Mouse (Mus musculus) liver, adult 2 months (tissue): ENCODE measurements around the gene Pgm1. TPM values are rescaled to one million over a fixed set of nuclear protein-coding genes. Genes with fewer than 3 reads are reported as not detected.

ENCODE experiments used
- DNase-seq: peaks from one replicate; pipeline ENCODE4 v3.0.0-alpha.2; 2011; ENCODE audit warnings: low read depth, low spot score; ENCODE audit errors: extremely low read depth
- H3K27ac ChIP-seq: fragments of 200-500 bp; replicated peaks from 2 replicates; pipeline ENCODE4 v1.5.1; 2012; ENCODE audit warnings: low read depth, mild to moderate bottlenecking, control low read depth, inconsistent platforms, low read length; ENCODE audit not compliant: insufficient read depth
- H3K27me3 ChIP-seq: fragments of 200-500 bp; 2 replicates; pipeline ENCODE4 v1.6.1; 2012; ENCODE audit warnings: mild to moderate bottlenecking, moderate library complexity, low read length, inconsistent platforms; ENCODE audit not compliant: control insufficient read depth, insufficient read depth
- H3K36me3 ChIP-seq: fragments of 200-500 bp; 2 replicates; pipeline ENCODE4 v1.6.1; 2012; ENCODE audit warnings: low read length, inconsistent platforms; ENCODE audit not compliant: control insufficient read depth, insufficient read depth
- H3K4me1 ChIP-seq: fragments of 200-500 bp; 2 replicates; pipeline ENCODE4 v1.6.1; 2011; ENCODE audit warnings: low read length; ENCODE audit not compliant: control insufficient read depth, insufficient read depth
- H3K4me3 ChIP-seq: fragments of 200-500 bp; 2 replicates; pipeline ENCODE4 v1.5.1; 2011; ENCODE audit warnings: low read depth, mild to moderate bottlenecking, control low read depth, low read length, moderate library complexity; ENCODE audit not compliant: insufficient read depth
- H3K79me2 ChIP-seq: fragments of 200-500 bp; 2 replicates; pipeline ENCODE4 v1.6.1; 2012; ENCODE audit warnings: inconsistent platforms, mild to moderate bottlenecking, low read length, moderate library complexity; ENCODE audit not compliant: control insufficient read depth, insufficient read depth
- H3K9ac ChIP-seq: fragments of 200-500 bp; 2 replicates; pipeline ENCODE4 v1.6.1; 2012; ENCODE audit warnings: low read depth, mild to moderate bottlenecking, control low read depth, inconsistent platforms, low read length
- CTCF ChIP-seq: fragments of 200-500 bp; IDR thresholded peaks from 2 replicates; pipeline ENCODE4 v1.5.1; 2011; ENCODE audit warnings: low read depth, low read length, control low read depth
- POLR2A ChIP-seq: fragments of 200-500 bp; IDR thresholded peaks from 2 replicates; pipeline ENCODE4 v1.6.1; 2011; ENCODE audit warnings: low read length, control low read depth; ENCODE audit not compliant: insufficient read depth; ENCODE audit errors: extremely low read depth
- WGBS: fragments of 180-500 bp; shearing (Covaris S2); methylation state at CpG from one replicate; pipeline ENCODE4 v1.1.7; 2018; 5-methylcytosine and 5-hydroxymethylcytosine counted together
- polyA plus RNA-seq: library from polyadenylated mRNA; depleted of rRNA; stranded (reverse); fragments of >200 nt; gene quantifications from 2 replicates; pipeline ENCODE4 v1.2.3, GENCODE M21; 2012
- total RNA-seq: library from RNA; depleted of rRNA; stranded (reverse); fragments of >200 nt; gene quantifications from 2 replicates; pipeline ENCODE4 v1.2.3, GENCODE M21; 2014

The Pgm1 gene
- total and polyA plus RNA-seq, 2 experiments, result 158 to 219 TPM

DNA sequence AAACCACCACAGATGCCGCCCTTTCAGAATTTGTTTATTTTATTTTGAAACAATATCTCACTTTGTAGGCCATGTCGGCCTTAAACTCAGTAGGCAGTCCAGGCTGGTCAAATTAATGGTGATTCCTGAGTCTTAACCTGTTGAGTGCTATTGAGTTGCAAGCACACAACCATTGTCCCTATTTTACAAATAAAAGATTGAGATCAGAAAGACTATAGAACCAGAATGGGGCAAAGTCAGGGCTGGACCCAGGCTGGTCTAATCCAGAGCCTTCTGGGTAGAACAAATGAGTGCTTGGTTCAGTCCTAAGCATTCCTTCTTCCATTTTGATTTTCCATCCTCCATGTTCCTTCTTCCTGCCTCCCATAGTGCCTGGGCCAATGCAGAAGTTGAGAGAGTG lies 17.3 kb downstream of the Pgm1 start:
- no peak overlapping the region for H3K4me3 ChIP-seq
- DNase-seq, result no peak
- no peaks in the 10 kb centered on the region for H3K27me3 ChIP-seq
- WGBS, result 89% methylated on average over 2 of the region's 2 CpGs
- H3K79me2 ChIP-seq, result peaks cover 30% of the 10 kb centered on the region; the same call in 1 of the 2 replicates
- no peak overlapping the region for H3K9ac ChIP-seq
- no peak for TF ChIP-seq CTCF
- no peak for TF ChIP-seq POLR2A
- peaks cover 15% of the 10 kb centered on the region for H3K4me1 ChIP-seq
- H3K36me3 ChIP-seq, result no peaks in the 10 kb centered on the region; the same call in 1 of the 2 replicates
- no peak overlapping the region for H3K27ac ChIP-seq

DNA sequence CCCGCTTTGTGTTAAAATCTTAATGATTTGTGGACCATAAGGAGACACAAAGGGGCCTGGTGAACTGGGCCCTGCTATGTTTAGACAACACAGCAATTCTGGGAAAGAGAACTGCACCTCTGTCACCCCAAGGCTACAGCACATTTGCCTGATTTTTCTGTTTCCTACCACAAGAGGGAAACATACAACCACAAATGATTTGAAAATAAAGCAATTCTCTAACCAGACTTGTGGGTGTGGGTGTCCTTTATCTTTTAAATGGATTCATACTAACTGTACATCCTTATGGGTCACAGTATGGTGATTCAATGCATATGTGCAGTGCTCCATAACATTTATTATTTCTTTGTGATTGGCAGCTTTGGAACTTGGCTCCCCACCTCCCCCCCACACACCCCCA lies 18.0 kb downstream of the Pgm1 start:
- WGBS, result 20% methylated on average over 1 of the region's 1 CpGs
- Histone ChIP-seq H3K27ac (no peak overlapping the region), H3K36me3 (no peaks in the 10 kb centered on the region; the same call in 1 of the 2 replicates)

GRCm38 (mm10) chr4:99947896-99948295 lies 18.7 kb downstream of the Pgm1 start:
- H3K27me3 ChIP-seq, result no peaks in the 10 kb centered on the region
- H3K9ac ChIP-seq, result no peak overlapping the region
- H3K4me3 ChIP-seq, result no peak overlapping the region
- WGBS, result 93% methylated on average over 1 of the region's 1 CpGs
- DNase-seq, result no peak
- H3K36me3 ChIP-seq, result no peaks in the 10 kb centered on the region; the same call in 1 of the 2 replicates
- TF ChIP-seq POLR2A (no peak), CTCF (no peak)
- peaks cover 9% of the 10 kb centered on the region for H3K4me1 ChIP-seq
- H3K79me2 ChIP-seq, result peaks cover 31% of the 10 kb centered on the region; the same call in 1 of the 2 replicates
- H3K27ac ChIP-seq, result no peak overlapping the region

More for the DNA sequence above, 18.0 kb downstream of the Pgm1 start:
- TF ChIP-seq POLR2A (no peak), CTCF (peak; percentile 17; the same call in 1 of the 2 replicates)
- H3K79me2 ChIP-seq, result peaks cover 34% of the 10 kb centered on the region; the same call in 1 of the 2 replicates
- H3K4me1 ChIP-seq, result peaks cover 11% of the 10 kb centered on the region
- no peak overlapping the region for H3K9ac ChIP-seq
- DNase-seq, result no peak
- no peaks in the 10 kb centered on the region for H3K27me3 ChIP-seq
- H3K4me3 ChIP-seq, result no peak overlapping the region

DNA sequence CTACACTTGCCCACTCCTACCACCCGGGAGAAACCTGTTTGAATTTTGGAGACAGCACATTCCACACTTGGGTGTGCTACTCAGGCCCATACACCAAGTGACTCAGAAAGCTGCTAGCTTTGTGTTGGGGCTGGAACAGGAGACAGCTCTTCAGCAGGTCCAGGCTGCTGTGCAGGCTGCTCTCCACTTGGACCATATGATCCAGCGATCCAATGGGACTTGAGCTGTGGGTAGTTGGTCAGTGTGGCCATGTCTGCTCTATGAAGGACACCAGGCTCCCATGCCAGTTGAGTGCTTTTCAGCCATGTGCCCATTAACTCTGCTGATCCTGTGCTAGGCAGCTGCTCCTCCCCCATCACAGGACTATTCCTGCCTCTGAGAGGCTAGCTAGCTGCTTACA lies 24.7 kb downstream of the Pgm1 start:
- 88% methylated on average over 2 of the region's 2 CpGs for WGBS
- Histone ChIP-seq H3K27ac (no peak overlapping the region), H3K79me2 (peaks cover 26% of the 10 kb centered on the region; the same call in 1 of the 2 replicates), H3K36me3 (peaks cover 2% of the 10 kb centered on the region; the same call in 1 of the 2 replicates), H3K4me1 (peaks cover 20% of the 10 kb centered on the region), H3K27me3 (no peaks in the 10 kb centered on the region), H3K9ac (no peak overlapping the region), H3K4me3 (no peak overlapping the region)
- no peak for DNase-seq
- TF ChIP-seq POLR2A (no peak), CTCF (no peak)

DNA sequence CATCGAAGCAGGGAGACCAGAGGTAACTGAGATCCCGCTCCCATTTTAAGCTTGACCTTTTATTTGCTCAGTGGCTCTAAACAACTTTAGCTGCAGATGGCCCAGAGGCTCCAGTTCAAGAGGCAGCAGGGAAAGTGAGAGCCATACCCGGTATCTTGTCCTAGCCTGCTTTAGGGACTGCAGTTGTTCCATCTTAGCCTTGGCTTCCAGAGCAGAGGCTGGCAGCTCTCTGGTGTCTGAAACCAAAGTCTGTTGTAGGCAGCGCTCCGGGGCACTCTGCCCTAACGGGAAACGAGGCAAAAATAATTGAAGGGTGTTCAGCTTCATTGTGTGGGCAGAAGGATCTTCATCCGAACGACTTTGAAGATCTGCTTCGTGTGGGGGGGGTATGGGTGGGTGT lies 26.2 kb downstream of the Pgm1 start:
- no peak for DNase-seq
- Histone ChIP-seq H3K27me3 (no peaks in the 10 kb centered on the region), H3K4me3 (no peak overlapping the region), H3K27ac (no peak overlapping the region), H3K79me2 (peaks cover 26% of the 10 kb centered on the region; the same call in 1 of the 2 replicates), H3K36me3 (peaks cover 2% of the 10 kb centered on the region; the same call in 1 of the 2 replicates), H3K9ac (no peak overlapping the region), H3K4me1 (peaks cover 25% of the 10 kb centered on the region)
- TF ChIP-seq POLR2A, result no peak
- no peak for TF ChIP-seq CTCF
- WGBS, result 67% methylated on average over 10 of the region's 10 CpGs

DNA sequence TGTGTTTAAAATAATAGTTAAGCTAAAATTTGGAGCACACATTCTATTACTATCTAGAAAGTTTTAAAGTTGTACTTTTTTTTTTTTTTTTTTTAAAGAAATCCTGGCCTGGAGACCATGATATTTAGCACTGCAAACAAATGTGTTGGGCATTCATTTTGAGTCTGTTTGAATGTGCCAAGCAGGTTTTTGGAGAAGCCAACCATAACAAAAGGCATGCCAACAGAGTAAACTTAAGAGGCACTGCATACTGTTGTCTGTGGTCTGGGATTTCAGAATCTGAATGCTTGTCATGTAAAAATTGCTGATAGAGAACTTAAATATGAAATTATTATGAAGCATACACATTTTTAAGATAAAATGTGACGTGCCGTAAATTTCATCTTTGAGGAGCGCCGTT lies 28.0 kb downstream of the Pgm1 start:
- peaks cover 25% of the 10 kb centered on the region for H3K4me1 ChIP-seq
- H3K27ac ChIP-seq, result 0 out of 2 replicates have a peak overlapping the region, but pooled peaks have one; percentile 37
- WGBS, result 92% methylated on average over 4 of the region's 4 CpGs
- no peak overlapping the region for H3K9ac ChIP-seq
- peaks cover 21% of the 10 kb centered on the region; the same call in 1 of the 2 replicates for H3K79me2 ChIP-seq
- peaks cover 11% of the 10 kb centered on the region for H3K36me3 ChIP-seq
- no peak for TF ChIP-seq CTCF
- no peak for TF ChIP-seq POLR2A
- peak; percentile 82 for DNase-seq
- H3K27me3 ChIP-seq, result no peaks in the 10 kb centered on the region
- H3K4me3 ChIP-seq, result no peak overlapping the region
